Mouse (Mus musculus) lung, postnatal 36 days (tissue): ENCODE data around the gene Zfp367.

Experiments
- DNase-seq: peaks from one replicate; pipeline ENCODE4 v3.0.0; 2022; ENCODE audit warnings: mixed read lengths

The Zfp367 gene

GRCm38 (mm10) chr13:64153751-64154267 lies 807 bp upstream of the Zfp367 start:
- DNase-seq, result peak; percentile 76

- DNase-seq, result peak; percentile 11
These were observed 325 bp downstream of the Zfp367 start for GRCm38 (mm10) chr13:64152671-64153082.

DNA sequence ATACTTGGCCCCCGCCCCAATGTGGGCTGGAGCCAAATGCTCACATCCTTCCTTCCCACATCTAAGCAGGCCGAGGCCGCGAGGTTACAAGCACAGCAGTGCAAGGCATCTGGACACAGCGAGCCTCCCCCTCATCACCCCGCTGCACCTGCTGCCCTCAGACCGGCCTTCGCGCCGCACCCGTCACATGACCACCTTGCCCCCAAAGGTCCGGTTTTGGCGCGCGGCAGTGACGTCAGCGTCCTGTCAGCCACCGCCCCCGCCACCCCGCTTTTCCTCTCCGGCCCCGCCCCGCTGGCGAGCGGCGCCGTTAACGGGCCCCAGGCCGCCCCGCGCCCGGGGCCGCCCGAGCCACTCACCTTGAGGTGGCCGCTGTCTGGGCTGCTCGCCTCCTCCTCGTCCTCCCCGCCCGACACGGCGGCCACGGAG lies 747 bp downstream of the Zfp367 start:
- DNase-seq, result peak; percentile 90

DNA sequence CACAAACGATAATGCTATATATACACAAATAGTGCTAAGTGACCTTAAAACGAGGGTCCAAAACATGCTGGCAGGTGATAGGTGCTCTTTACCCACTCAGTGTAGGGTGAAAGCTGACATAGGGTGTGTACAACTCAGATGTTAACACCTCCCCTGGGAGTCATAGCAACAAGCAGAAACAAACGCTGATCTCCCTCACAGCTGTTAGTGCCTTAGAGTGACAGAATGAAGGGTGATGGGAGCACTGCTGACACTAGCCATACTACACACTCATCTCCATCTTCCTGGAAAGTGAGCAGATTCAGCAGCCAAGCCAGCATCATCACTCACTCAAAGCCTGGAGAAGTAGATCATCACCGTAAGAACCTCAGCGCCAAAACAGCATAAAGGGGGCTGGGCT lies 2.9 kb downstream of the Zfp367 start:
- DNase-seq, result no peak

DNA sequence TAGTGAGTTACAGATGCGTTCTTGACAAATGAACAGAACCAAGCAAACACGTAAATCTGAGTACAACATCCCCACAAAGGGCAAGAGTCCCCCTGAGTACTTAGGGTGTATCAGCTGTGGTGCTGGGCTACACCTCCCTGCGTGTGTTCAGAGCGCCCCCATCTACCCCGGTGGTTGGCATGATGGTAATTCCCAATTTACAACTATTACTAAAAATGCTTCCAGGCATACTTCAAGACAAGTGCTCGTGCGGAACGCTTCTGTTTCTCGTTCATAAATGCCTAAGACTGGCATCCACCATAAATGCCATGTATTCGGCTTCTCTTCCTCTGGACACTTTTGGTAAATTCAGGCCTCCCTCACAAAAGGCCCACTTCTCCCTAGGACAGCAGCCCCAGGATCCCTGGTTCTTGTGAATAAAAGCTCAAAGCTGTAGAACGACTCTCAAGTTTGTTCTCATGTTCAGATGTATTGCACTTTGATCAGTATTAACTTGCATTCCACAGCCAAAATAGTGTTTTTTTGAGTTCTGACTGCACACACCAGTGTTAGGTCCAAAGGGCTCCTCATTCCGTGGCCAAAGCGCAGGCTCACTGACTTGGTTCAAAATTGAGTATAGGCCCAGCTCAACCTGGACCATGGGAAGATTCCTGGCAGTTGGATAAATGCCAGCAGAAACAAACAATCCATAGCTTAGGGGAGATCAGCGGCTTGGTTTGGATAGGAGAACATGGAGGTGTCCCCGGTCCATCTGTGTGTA lies 23.2 kb downstream of the Zfp367 start:
- DNase-seq, result peak; percentile 78

DNA sequence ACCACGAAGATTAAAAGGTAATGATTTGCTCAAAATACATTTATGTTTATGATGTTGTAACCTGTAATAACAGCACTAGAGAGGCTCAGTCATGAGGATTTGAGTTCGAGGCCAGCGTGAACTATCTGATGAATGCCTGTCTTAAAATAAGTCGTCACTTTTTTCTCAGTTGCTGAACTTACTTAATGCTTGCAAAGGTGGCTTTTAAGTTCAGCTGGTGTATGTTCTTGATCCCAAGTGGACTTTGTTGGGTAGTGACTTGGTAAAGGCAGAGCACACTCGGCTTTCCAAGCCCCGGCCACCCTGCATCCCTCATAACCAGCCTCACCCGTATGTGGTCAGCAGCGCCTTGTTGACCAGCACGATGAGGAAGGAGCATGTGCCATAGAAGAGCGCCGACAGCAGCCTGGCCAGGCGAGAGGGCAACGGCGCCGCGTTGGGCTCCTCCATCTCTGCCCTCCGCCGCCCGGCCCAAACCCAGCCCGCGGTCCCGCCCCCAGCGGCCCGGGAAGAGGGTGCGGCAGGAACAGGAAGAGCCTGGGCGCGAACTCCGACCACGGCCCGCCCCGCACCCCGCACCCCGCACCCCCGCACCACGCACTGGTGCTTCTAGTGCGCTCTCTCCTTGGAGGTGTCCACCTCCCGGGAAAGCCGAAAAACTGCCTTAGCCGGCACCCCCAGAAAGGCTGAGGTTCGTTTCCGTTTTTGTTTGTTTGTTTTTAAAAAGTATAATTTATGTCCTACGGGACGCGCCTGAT lies 24.0 kb downstream of the Zfp367 start, which contains the start of gene Slc35d2:
Slc35d2 (minus strand) TSS at position 511 of the 758 bp plus-strand sequence.
- DNase-seq, result peak; percentile 81

GRCm38 (mm10) chr13:64126316-64126715 lies 26.7 kb downstream of the Zfp367 start:
- DNase-seq, result peak; percentile 12

DNA sequence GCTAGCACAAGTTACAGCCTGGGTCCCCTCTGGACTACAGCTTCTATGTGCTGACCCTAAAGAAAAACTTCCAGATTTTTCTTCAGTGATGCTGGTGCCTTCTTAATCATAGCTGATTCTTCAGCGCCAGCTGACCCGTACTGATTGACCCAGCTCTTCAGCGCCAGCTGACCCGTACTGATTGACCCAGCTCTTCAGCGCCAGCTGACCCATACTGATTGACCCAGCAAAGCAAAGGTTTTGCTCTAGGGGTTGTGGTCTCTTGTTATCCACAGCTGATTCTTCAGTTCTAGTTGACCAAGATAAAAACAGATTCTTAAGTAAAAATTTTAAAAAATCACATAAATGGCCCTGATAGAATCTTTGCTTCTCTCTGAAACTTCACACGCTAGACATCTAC lies 28.1 kb downstream of the Zfp367 start:
- no peak for DNase-seq

DNA sequence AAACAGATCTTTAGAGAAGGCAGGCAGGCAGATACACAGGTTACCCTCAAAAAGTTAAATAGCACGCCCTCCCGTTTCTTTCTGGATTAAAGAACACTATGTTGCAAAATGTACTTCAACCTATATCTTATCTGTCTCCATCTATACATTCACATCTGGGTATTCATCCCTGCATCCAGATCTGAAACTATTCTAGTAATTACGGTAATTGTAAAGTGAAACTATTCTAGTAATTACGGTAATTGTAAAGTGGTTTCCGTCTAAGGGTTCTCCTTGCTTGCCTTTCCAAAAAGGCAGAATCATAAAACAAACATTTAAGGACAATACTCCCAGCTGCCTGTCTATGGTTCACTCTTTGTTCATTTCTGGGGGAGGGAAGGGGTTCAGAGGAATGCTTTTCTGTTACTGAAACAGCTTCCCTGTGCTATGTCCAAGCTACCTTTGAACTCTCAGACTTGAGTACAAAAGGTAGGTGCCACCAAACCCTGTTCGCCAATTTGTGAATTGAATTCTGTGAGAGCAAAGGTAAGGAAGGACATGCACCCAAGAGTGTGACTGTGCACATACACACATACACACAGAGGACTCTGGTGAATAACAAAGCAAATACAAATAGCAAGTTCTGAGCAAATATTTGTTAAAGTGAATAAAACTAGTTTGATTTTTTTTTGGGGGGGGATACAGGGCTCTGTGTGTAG lies 29.4 kb downstream of the Zfp367 start:
- DNase-seq, result no peak

GRCm38 (mm10) chr13:64120760-64121159 lies 32.2 kb downstream of the Zfp367 start:
- no peak for DNase-seq

DNA sequence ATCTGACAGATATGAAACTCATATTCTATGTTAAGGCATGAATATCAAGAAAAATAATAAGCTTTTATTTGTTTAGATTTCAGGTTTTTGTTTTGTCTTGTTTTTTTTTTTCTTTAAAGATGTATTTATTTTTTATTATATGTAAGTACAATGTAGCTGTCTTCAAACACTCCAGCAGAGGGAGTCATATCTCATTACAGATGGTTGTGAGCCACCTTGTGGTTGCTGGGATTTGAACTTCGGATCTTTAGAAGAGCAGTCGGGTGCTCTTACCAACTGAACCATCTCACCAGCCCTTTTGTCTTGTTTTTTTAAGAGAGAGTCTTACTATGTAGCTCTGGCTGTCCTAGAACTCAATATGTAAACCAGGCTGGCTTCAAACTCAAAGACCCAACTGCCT lies 35.6 kb downstream of the Zfp367 start:
- peak; percentile 37 for DNase-seq

DNA sequence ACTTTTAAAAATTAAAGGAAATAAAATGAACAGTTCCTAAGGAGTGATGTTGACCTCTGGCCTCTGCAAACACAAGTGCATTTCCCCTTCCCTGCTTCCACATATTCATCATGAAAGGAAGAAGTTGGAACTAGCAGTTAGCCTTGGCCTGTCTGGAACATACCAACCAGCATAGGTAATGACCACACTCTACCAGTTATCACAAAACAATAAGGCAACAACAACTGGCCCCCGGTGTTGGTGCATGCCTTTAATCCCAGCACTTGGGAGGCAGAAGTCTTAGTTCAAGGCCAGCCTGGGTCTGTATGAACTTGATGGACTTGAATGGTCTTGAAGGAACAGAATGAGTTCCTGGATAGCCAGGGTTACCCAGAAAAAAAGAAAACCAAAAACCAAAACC lies 42.6 kb downstream of the Zfp367 start:
- no peak for DNase-seq

- DNase-seq, result no peak
These were observed 44.6 kb downstream of the Zfp367 start for GRCm38 (mm10) chr13:64108381-64108850.

DNA sequence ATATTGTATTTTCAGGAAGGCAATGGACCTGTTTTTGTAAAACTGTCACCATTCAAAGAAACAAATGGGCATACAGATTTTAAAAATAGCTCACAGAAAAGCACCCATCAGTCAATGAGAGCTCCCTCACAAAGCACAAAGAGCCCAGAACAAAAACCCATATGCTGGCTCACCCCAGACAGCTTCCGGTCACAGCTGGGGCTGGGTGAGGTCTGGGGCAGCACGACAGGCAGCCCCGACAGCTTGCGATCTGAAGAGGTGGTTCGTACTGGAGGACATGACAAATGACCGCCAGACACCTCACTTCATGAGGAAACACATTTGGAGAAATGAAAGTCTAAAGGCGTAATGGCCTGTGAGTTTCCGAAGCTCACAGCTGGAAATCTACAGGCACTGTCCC lies 45.5 kb downstream of the Zfp367 start:
- DNase-seq, result no peak

GRCm38 (mm10) chr13:64107105-64107504 lies 45.9 kb downstream of the Zfp367 start:
- DNase-seq, result no peak

DNA sequence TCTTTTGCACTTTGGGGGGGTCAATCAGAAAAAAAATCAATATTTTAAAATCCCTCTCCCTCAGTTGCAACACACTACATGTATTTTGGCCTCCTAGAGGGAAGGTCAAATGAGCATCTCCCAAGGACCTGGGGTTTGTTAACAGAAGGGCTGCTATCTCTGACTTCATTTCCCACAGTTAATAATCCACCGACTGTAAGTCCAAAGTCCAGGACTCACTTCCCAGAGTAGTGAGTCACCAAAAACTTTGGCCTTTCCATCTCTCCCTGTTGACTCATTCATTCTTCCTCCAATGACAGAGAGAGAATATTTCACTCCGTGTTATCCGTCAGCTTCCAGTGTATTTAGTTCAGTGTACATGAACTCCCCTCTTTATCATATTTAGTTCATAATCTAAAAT lies 47.3 kb downstream of the Zfp367 start:
- no peak for DNase-seq

DNA sequence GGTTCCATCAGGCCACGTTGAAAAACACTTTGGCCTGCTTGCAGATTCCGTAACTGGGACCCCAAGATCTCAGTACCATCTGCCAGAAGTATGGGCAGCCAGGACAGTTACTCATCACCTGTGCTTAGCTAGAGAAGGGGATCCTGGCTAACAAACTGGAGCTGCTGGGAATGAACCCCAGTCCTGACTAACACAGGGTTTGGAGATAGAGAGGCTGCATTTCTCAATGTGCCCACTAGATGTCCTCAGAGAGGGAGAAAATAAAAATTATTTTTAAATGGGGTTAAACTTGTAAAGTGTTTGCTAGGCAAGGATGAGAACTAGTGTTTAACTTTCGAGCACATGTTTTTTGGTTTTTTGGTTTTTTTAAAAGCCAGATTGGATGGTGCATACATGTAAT lies 52.8 kb downstream of the Zfp367 start:
- DNase-seq, result peak; percentile 60

DNA sequence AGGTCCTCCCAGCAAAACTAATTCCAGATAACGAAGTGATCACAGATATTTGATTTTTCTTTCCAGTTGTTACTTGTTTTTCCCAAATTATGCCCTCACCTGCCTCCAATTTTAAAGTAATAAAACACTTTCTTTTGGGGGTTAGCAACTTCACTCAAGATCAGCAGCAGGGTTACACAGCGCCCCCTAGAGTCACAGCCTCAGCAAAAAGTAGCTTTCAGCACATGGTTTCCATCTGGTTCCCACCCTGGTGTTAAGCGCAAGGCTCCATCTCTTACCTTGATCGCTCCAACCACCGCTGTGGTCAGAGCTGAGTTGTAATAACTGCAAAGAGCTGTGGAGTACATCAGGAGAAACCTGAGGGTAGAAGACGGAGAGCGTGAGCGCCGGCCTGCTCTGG lies 54.0 kb downstream of the Zfp367 start:
- DNase-seq, result peak; percentile 51

DNA sequence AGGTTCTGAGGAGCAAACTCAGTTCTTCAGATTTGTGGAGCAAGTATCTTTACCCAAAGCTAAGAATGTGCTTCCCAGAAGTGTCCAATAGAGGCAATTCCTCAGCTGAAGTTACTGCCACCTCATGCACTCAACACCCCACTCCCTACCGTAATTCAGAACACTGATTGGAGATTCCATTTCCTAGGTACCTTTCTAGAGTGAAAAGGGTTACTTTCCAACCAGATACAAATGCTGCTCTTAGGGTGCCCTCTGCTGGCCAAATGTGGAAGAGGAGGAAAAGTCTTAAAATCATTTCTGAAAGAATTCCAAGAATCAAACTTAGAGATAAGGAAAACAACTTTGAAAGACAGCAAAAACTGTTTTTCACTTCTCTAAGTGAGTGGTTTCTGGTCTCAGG lies 59.7 kb downstream of the Zfp367 start:
- peak; percentile 86 for DNase-seq

GRCm38 (mm10) chr13:64092752-64093151 lies 60.2 kb downstream of the Zfp367 start:
- no peak for DNase-seq

GRCm38 (mm10) chr13:64092141-64092540 lies 60.9 kb downstream of the Zfp367 start:
- DNase-seq, result no peak

DNA sequence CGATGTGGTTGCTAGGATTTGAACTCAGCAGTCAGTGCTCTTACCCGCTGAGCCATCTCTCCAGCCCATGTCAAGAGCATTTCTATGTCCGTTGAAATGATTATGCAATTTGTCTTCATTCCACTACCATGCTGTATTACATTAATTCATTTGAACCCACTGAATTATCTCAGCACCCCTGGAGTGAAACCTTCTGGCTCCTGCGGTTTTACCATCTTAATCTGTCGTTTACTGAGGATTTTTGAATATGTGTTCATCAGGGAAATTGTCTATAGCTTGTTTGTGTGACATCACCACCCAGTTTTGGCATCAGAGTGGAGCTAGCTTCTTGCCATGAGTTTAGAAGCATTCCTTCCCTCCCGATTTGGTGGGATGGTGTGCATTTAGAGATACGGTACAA lies 62.0 kb downstream of the Zfp367 start:
- DNase-seq, result no peak

DNA sequence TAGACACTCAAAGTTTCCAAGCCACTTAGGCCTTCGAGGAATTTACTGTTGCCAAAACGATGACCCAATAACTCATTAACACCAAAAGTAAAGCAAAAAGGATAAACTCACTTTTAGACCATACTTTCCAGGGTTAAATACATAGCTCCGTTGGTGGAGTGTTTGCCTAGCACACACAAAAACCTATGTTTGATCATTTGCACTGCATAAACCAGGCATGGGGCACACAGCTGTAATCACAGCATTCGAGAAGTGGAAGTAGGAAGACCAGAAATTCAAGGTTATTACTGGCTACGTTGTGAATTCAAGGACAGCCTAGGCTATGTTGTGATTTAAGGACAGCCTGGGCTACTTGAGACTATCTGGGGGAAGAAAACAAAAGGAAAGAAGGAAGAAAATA lies 62.7 kb downstream of the Zfp367 start:
- no peak for DNase-seq
